Mouse (Mus musculus): Measurements from ENCODE around the gene Adcy2. TPM values are rescaled to one million over a fixed set of nuclear protein-coding genes. Genes with fewer than 3 reads are reported as not detected.

Adcy2 gene
- total and polyA plus RNA-seq, 2 experiments from 2014 or later: 11.3 to 32.8 TPM

DNA sequence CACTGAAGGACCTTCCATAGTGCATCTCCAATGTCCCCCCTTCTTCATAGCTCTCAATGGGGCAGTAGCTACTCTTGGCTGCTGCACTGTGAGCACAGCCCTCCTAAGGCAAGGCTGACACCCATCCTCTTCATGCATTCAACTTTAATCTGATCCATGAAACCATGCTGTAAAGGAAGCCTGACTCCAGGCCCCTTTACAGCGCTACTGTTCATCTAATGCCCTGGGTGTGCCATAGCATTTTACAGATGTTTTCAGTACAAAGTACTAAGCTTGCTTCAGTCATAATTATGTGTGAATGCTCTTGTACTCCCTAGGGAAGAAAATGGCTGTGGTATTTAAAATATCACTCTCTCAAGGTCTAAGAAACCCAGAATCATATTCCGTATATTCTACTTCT lies 23.9 kb upstream of the Adcy2 start:
- WGBS: 96% methylated on average over 2 of the region's 2 CpGs

DNA sequence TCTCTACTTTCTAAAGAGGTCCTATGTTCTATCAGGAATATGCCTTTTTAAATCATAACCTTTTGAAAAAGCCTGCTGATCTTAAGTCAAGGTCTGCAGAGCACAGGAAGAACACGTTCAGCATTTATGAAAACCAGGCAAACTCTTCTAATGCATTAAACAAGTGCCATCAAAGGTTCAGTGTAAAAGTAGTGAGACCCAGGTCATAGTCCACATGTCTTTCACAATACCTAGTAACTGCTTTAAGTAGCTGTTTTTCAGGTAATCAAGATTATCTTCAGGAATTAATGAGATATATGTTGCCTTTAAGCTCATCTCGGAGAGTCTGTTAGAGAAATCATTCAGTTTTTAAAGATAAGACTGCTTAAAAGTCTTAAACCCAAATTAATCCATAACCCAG lies 21.2 kb upstream of the Adcy2 start:
- Histone ChIP-seq H3K36me3 (ENCODE audit: insufficient read depth) (no peaks in the 10 kb centered on the region), H3K9me3 (ENCODE audit: low read length) (no peaks in the 10 kb centered on the region), H3K4me1 (ENCODE audit: insufficient read depth) (no peaks in the 10 kb centered on the region), H3K27me3 (ENCODE audit: insufficient read depth, low read length) (no peaks in the 10 kb centered on the region), H3K4me3 (ENCODE audit: low read depth, low read length) (no peak overlapping the region), H3K4me2 (ENCODE audit: low read depth) (no peak overlapping the region), H3K9ac (no peak overlapping the region), H3K27ac (ENCODE audit: low read depth, low read length) (no peak overlapping the region)
- 78% methylated on average over 2 of the region's 2 CpGs for WGBS
- TF ChIP-seq CTCF (IDR thresholded peaks at IDR 0.05; ENCODE audit: low read depth): no peak
- ATAC-seq (no peak), DNase-seq (no peak)

More for the DNA sequence above, 23.9 kb upstream of the Adcy2 start:
- Histone ChIP-seq H3K27ac (ENCODE audit: low read depth, low read length) (no peak overlapping the region), H3K27me3 (ENCODE audit: insufficient read depth, low read length) (no peaks in the 10 kb centered on the region), H3K4me1 (ENCODE audit: insufficient read depth) (no peaks in the 10 kb centered on the region), H3K9me3 (ENCODE audit: low read length) (no peaks in the 10 kb centered on the region), H3K36me3 (ENCODE audit: insufficient read depth) (no peaks in the 10 kb centered on the region), H3K4me2 (ENCODE audit: low read depth) (no peak overlapping the region), H3K9ac (no peak overlapping the region), H3K4me3 (ENCODE audit: low read depth, low read length) (no peak overlapping the region)
- DNase-seq: no peak
- no peak for TF ChIP-seq CTCF (IDR thresholded peaks at IDR 0.05; ENCODE audit: low read depth)
- no peak for ATAC-seq

DNA sequence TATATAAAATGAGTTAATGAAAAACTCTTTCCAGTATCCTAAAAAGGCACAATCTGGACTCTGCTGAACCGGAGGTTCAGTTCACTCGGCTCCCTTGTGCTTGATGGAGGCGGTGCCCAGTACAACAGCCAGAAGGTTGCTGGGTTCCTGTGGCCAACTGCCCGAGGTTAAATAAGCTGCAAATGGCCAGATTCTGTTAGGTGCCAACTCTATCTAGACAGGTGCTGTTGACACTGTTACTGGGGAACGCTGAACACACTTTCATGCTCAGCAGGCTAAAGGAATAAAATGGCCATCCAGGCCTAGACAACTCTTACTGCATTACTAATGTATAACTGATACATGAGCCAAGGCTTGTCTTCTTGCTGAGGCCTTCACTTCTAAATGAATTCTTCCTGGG lies 7.6 kb upstream of the Adcy2 start:
- DNase-seq: no peak
- no peaks in the 10 kb centered on the region for H3K27me3 ChIP-seq (ENCODE audit: insufficient read depth, low read length)
- 67% methylated on average over 5 of the region's 5 CpGs for WGBS
- H3K9ac ChIP-seq: no peak overlapping the region
- no peak overlapping the region for H3K4me2 ChIP-seq (ENCODE audit: low read depth)
- H3K4me3 ChIP-seq (ENCODE audit: low read depth, low read length): no peak overlapping the region
- no peaks in the 10 kb centered on the region for H3K4me1 ChIP-seq (ENCODE audit: insufficient read depth)
- ATAC-seq: no peak
- H3K36me3 ChIP-seq (ENCODE audit: insufficient read depth): no peaks in the 10 kb centered on the region
- no peak overlapping the region for H3K27ac ChIP-seq (ENCODE audit: low read depth, low read length)
- TF ChIP-seq CTCF (IDR thresholded peaks at IDR 0.05; ENCODE audit: low read depth): no peak
- no peaks in the 10 kb centered on the region for H3K9me3 ChIP-seq (ENCODE audit: low read length)

DNA sequence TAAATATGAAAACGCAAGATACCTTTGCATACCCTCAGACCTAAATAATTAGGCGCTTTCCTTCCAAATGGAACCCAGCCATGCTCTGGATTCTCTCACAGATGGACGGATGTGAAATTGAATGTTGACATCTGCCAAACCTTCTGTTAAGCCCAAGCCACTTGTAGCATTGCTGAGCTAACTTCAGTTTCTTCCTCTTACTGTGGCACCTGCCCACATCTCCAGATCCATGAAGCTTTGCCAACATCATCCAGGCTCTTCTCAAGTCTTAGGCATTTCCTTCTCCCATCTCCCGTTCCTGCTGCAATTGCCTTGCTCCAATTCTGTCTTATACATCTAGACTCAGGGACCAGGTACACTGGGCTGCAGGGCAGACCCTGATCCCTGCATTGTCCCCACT lies 6.8 kb upstream of the Adcy2 start:
- WGBS: 58% methylated on average over 4 of the region's 4 CpGs
- no peak for TF ChIP-seq CTCF (IDR thresholded peaks at IDR 0.05; ENCODE audit: low read depth)
- H3K27me3 ChIP-seq (ENCODE audit: insufficient read depth, low read length): no peaks in the 10 kb centered on the region
- no peak overlapping the region for H3K4me2 ChIP-seq (ENCODE audit: low read depth)
- no peak overlapping the region for H3K27ac ChIP-seq (ENCODE audit: low read depth, low read length)
- no peaks in the 10 kb centered on the region for H3K4me1 ChIP-seq (ENCODE audit: insufficient read depth)
- H3K4me3 ChIP-seq (ENCODE audit: low read depth, low read length): no peak overlapping the region
- ATAC-seq (no peak; the same call in 1 of the 2 replicates), DNase-seq (peak; percentile 18)
- H3K9me3 ChIP-seq (ENCODE audit: low read length): no peaks in the 10 kb centered on the region
- no peak overlapping the region for H3K9ac ChIP-seq
- H3K36me3 ChIP-seq (ENCODE audit: insufficient read depth): no peaks in the 10 kb centered on the region

DNA sequence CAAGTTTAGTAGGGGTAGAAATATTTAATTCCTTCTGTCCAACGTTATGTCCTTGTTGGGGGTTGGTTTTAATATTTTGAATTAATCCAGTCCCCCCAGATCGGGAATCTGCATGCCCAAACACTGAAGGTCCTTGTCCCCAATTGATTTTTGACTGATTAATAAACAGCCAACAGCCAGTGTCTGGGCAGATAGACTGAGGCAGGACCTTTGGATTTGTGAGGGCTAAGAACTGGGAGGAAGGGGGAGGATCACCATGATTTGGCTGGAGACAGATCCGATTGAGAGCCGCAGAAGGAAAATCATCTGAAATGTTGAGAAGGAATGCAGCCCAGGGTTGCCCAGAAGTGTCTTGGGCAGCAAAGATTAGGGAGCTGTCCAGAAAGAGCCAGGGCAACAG lies 5.1 kb upstream of the Adcy2 start:
- DNase-seq: no peak
- TF ChIP-seq CTCF (IDR thresholded peaks at IDR 0.05; ENCODE audit: low read depth): no peak
- no peaks in the 10 kb centered on the region for H3K27me3 ChIP-seq (ENCODE audit: insufficient read depth, low read length)
- H3K27ac ChIP-seq (ENCODE audit: low read depth, low read length): no peak overlapping the region
- no peaks in the 10 kb centered on the region for H3K36me3 ChIP-seq (ENCODE audit: insufficient read depth)
- H3K9ac ChIP-seq: no peak overlapping the region
- no peak overlapping the region for H3K4me2 ChIP-seq (ENCODE audit: low read depth)
- no peaks in the 10 kb centered on the region for H3K9me3 ChIP-seq (ENCODE audit: low read length)
- no peaks in the 10 kb centered on the region for H3K4me1 ChIP-seq (ENCODE audit: insufficient read depth)
- WGBS: 78% methylated on average over 4 of the region's 4 CpGs
- no peak overlapping the region for H3K4me3 ChIP-seq (ENCODE audit: low read depth, low read length)
- ATAC-seq: no peak

DNA sequence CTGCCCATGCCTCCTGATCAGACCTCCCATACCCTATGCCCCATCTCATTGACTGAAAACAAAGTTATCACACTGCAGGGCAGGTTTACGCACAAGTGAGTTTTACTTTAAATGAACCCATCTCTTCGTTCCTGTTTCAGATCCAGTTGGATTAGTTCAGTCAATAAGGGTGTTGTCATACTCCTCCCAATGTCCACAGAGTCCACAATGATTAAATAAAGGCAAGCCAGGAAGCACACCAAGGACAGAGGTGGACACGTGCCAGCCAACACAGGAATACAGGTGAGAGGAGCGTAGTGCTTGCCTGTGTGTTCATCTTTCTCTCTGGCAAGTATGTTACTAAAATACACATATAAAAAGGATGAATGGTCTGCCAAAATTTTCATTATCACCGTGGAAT lies 3.3 kb upstream of the Adcy2 start:
- ATAC-seq: no peak
- no peaks in the 10 kb centered on the region for H3K27me3 ChIP-seq (ENCODE audit: insufficient read depth, low read length)
- TF ChIP-seq CTCF (IDR thresholded peaks at IDR 0.05; ENCODE audit: low read depth): no peak
- no peaks in the 10 kb centered on the region for H3K9me3 ChIP-seq (ENCODE audit: low read length)
- no peak for DNase-seq
- no peak overlapping the region for H3K27ac ChIP-seq (ENCODE audit: low read depth, low read length)
- WGBS: 74% methylated on average over 5 of the region's 5 CpGs
- no peaks in the 10 kb centered on the region for H3K4me1 ChIP-seq (ENCODE audit: insufficient read depth)
- H3K9ac ChIP-seq: no peak overlapping the region
- H3K4me3 ChIP-seq (ENCODE audit: low read depth, low read length): no peak overlapping the region
- H3K36me3 ChIP-seq (ENCODE audit: insufficient read depth): no peaks in the 10 kb centered on the region
- no peak overlapping the region for H3K4me2 ChIP-seq (ENCODE audit: low read depth)

DNA sequence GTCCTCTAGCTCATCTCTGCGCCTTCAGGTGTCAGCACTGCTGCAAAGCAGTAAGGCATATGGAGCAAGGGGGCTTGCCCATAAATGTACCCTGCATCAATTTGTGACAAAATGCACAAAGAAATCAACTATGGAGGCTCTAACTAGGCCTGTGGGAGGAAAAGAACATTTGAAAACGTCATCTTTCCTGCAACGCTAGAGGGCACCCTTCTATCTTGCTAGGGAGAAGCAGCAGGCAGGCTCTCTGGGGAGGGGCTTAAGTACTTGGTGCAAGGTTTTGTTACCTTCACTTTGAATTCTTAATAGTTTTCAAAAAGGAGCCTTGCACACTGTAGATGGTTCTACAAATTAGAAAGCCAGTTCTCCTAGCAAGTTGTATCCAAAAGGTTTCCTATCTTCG lies 2.8 kb upstream of the Adcy2 start:
- DNase-seq: peak; percentile 87
- no peaks in the 10 kb centered on the region for H3K27me3 ChIP-seq (ENCODE audit: insufficient read depth, low read length)
- H3K4me2 ChIP-seq (ENCODE audit: low read depth): no peak overlapping the region
- no peak overlapping the region for H3K4me3 ChIP-seq (ENCODE audit: low read depth, low read length)
- no peak overlapping the region for H3K9ac ChIP-seq
- ATAC-seq: peak; percentile 40
- H3K4me1 ChIP-seq (ENCODE audit: insufficient read depth): no peaks in the 10 kb centered on the region; the same call in 1 of the 2 replicates
- WGBS: 23% methylated on average over 4 of the region's 4 CpGs
- H3K9me3 ChIP-seq (ENCODE audit: low read length): no peaks in the 10 kb centered on the region
- peak; percentile 88 for TF ChIP-seq CTCF (IDR thresholded peaks at IDR 0.05; ENCODE audit: low read depth)
- no peaks in the 10 kb centered on the region for H3K36me3 ChIP-seq (ENCODE audit: insufficient read depth)
- no peak overlapping the region for H3K27ac ChIP-seq (ENCODE audit: low read depth, low read length)

DNA sequence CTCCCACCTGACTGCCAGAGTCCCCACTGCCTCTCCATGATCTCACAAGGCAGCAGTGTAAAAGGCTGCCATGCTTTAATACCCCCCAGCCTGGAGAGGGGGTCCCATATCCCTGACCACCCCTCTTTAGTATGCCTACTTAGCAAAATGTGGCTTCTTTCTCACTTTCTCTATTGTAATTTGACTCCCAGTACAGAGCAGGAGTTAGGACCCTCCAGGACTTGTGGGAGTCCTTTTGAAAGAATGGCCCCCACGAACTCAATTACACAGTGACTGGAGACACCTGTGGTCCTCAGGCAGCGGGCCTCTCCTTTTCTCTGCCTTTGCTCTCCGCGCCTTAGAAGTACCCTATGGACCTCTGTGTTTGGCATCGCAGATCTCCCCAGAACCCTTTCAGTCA lies 485 bp upstream of the Adcy2 start:
- DNase-seq (no peak), ATAC-seq (no peak; the same call in 1 of the 2 replicates)
- 45% methylated on average over 5 of the region's 5 CpGs for WGBS
- peaks cover 3% of the 10 kb centered on the region; the same call in 1 of the 2 replicates for H3K4me1 ChIP-seq (ENCODE audit: insufficient read depth)
- TF ChIP-seq CTCF (IDR thresholded peaks at IDR 0.05; ENCODE audit: low read depth): peak; percentile 1; the same call in 1 of the 2 replicates
- H3K27me3 ChIP-seq (ENCODE audit: insufficient read depth, low read length): no peaks in the 10 kb centered on the region
- peak overlapping the region; percentile 83 for H3K4me2 ChIP-seq (ENCODE audit: low read depth)
- no peaks in the 10 kb centered on the region for H3K36me3 ChIP-seq (ENCODE audit: insufficient read depth)
- peak overlapping the region; percentile 67 for H3K4me3 ChIP-seq (ENCODE audit: low read depth, low read length)
- H3K9me3 ChIP-seq (ENCODE audit: low read length): no peaks in the 10 kb centered on the region
- no peak overlapping the region for H3K27ac ChIP-seq (ENCODE audit: low read depth, low read length)
- H3K9ac ChIP-seq: peak overlapping the region; percentile 73

Data from forebrain, postnatal 0 days (tissue).